Mouse (Mus musculus) gastrocnemius, postnatal 14 days (tissue): ENCODE results near the gene Lrrc8e. TPM values are rescaled to one million over a fixed set of nuclear protein-coding genes. Genes with fewer than 3 reads are reported as not detected.

Source experiments
- DNase-seq: peaks from one replicate; pipeline ENCODE4 v3.0.0; 2021; ENCODE audit warnings: mixed read lengths
- intact Hi-C: fragments of 180-260 bp; cut with DNase I; formaldehyde crosslinking; loops from one replicate; pipeline ENCODE4 v1.15.1; 2025; ENCODE audit warnings: low total_unique reads
- total RNA-seq, 2 experiments: library from RNA; stranded (reverse); gene quantifications; 2 replicates each; pipeline ENCODE4 v1.2.3; 2021

Gene Lrrc8e
- total RNA-seq, 2 experiments from 2014 or later: 0.04 TPM; not detected in 1

- intact Hi-C loops: no loop called here
- no peak for DNase-seq
Measured at GRCm38 (mm10) chr8:4216791-4217621, 9.6 kb upstream of the Lrrc8e start, which contains the start of gene Prr36. TSS of gene Prr36 (minus strand) at chr8:4217459.

GRCm38 (mm10) chr8:4219617-4220016 lies 7.0 kb upstream of the Lrrc8e start:
- DNase-seq: no peak

GRCm38 (mm10) chr8:4222059-4222458 lies 4.6 kb upstream of the Lrrc8e start:
- intact Hi-C loops: no loop called here
- DNase-seq: no peak

More at GRCm38 (mm10) chr8:4219617-4220016, 7.0 kb upstream of the Lrrc8e start:
- intact Hi-C loops: no loop called here

DNA sequence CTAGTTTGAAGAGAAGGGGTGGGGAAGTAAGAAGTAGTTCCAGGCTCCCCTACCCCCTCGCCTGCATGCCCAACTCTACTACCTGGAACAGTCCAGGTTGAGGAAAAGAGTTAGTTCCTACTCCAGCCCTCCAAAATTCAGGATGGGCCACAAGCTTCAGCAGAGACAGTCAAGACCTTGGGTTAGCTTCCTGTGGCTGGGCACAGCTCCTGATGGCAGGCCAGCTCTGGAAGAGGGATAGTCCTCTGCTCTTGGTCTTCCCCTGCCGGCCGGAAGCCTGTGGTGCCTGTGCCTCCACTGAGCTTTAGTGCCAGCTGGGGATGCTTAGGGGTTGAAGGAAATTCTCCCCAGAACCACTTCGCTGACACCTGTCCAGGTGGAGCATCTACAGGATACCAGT lies 304 bp upstream of the Lrrc8e start:
- intact Hi-C loops: no loop called here
- no peak for DNase-seq

- intact Hi-C loops: no loop called here
- no peak for DNase-seq
Measured at GRCm38 (mm10) chr8:4227919-4228318, 1.3 kb downstream of the Lrrc8e start.

DNA sequence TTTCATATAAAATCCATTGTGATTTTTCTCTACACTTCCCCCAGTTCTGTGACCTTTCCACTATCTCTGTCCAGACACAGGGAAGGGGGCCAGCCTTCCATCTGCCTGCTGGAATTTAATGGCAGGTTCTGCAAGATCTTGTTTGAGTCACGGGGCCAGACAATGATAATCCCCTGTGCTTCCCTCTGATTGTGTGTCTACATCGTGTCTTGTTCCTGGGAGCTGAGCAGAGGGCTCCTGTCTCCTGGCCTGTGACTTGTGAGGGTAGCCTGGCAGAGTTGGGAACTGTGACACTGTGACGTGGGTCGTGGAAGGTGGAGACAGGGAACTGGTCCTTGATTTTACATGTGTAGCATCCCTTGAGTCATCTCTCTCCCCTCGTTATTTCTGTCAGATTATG lies 3.2 kb downstream of the Lrrc8e start:
- intact Hi-C loops: no loop called here
- DNase-seq: no peak

DNA sequence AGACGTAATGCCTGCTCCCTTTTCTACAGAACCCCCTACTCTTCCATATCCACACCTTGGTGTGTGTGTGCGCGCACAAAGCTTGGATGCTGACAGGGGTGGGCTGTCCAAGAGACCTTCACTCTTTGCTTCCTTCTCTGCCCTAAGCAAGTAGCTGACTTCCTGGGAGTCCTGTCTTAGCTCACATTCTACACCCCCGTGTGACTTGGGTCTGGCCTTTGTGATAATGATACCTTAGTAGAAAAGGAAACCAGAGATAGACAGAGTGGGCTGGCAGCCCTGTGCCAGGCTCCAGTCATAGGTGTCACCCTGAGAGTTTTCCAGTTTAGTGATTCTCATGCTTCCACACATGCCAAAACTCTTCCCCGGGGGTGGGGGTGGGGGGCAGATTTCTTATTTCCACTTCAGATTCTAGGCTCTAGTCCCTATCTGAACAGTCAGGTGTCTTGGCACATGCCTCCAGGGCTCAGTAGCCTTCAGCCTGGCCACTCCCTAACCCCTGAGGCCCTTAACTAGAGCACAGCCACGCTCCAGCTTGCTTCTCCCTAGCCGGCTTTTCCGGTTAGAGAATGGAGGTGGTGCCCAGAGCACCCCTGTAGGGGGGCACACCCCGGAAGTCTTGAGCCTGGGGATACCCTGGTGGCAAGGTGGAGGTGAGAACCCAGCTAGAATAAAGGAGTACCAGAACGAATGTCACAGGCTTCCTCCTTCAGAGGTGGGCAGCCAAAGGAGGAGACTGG lies 4.2 kb downstream of the Lrrc8e start:
- no peak for DNase-seq

DNA sequence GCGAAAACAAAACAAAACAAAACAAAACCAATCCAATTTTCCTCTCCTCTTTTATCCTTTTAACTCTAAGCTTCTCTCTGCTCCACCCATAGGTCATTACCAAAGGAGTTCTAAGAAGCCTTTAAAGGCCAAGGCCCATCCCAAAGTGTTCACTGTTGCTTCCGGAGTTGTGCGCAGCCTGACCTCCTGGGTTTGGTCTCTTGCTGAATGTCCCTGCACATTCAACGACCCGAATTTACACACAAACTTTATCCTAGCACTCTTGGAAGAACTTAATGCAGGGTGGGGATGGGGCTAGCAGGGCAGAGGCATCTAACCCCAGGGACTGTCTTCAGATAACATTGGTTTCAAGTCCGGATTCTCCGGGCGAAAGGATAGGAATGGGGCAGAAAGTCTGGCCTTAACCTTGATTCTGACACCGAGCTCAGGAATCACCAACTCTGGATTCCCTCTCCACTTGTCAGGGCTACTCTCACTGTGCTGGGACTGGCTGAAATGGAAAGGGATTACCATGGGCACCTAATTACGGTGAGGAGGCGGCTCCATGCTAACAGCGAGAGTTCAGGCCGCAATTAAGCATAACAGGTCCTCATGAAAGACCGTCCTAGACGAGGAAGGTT lies 11.3 kb downstream of the Lrrc8e start:
- intact Hi-C loops: no loop called here
- DNase-seq: no peak

More for the DNA sequence above, 4.2 kb downstream of the Lrrc8e start:
- intact Hi-C loops: no loop called here

DNA sequence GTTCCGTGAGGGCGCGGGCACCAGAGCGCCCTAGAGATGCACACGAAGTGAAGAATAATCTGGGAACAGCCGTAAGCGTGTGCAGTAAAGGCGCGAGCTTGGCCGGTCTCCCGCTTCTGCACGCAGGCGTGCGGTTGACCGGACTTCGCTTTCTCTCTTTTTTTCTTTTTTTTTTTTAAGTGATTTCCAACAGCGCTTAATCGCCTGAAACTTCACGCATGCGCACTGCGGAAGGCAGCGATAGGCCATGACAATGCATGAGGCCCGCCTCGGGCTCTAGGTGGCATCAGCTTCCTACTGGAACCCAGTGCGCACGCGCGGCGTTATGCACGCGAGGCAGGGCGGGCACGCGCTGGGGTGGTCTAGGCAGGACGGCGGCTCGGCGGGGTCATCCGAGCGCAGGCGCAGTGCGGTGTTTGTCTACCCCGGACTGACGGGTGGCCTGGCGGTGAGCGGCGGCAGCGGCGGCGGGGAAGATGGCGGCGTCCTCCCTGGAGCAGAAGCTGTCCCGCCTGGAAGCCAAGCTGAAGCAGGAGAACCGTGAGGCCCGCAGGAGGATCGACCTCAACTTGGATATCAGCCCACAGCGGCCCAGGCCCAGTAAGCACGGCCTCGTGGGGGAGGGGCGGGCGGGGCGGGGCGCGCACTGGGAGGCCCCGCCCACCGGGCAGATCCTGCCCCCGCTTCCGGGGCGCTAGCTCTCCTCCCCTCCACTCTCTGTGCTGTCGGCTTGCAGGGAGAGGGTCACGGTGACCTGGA lies 12.0 kb downstream of the Lrrc8e start, which contains the start of the genes Map2k7 and Gm49320:
Gene Map2k7, plus strand, starts transcription at position 307 of the 759 bp plus-strand sequence.
Gene Gm49320, plus strand, starts transcription at position 432 of the 759 bp plus-strand sequence.
- DNase-seq: peak; percentile 100
- intact Hi-C loops: no loop called here

DNA sequence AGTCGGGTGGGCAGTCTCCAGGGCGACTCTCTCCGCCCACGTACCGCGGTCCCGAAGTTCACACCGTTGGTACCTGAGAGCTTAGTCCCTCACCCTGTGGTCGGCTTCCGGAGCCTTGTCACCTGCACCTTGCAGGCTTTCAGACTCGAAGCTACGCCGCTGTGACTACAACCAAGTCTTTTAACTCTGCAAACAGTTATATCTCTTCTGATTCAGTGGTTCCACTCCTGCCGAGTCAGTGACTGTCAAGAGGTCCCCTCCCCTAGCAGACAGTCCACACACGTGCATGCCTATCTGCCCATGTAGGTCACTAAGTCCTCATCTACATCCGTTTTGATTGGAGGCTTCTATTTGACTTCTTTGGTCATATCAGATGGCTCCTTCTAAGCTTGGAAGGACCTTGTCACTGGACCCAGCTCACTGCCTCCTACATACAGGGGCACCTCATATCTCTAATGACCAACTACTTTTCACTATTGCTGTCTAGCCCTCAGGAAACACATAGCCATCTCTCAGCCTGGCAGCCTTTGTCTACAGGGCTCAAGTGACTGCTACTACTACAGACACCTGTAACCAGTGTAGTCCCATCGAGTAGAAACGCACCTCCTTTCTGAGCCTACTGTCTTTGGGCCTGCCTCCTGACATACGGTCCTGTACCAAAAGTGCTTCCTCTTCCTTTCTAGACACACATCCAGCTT lies 12.7 kb downstream of the Lrrc8e start:
- no peak for DNase-seq
- intact Hi-C loops: no loop called here

GRCm38 (mm10) chr8:4245061-4245460 lies 18.4 kb downstream of the Lrrc8e start:
- intact Hi-C loops: no loop called here
- DNase-seq: no peak

GRCm38 (mm10) chr8:4245737-4246136 lies 19.1 kb downstream of the Lrrc8e start:
- intact Hi-C loops: no loop called here
- no peak for DNase-seq

DNA sequence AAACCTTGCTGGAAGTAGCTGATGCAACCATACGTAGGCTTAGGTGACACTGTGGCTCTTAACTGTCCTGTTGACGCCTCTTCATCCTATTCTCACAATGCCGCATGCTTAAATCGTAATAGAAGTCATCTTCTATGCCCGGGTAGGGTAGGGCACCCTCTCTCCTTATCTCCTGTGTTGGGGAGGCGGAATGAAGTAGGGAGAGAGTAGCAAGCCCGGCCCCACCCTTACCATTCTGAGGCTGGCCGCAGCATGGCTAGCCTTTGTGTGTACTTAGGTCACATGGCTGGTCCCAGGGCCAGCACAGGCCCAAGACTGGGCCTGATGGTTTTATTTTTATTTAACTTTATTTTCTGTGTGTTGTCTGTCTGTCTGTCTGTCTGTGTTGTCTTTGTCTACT lies 20.6 kb downstream of the Lrrc8e start:
- no peak for DNase-seq
- intact Hi-C loops: no loop called here

- intact Hi-C loops: no loop called here
- no peak for DNase-seq
Measured at GRCm38 (mm10) chr8:4247951-4248540, 21.4 kb downstream of the Lrrc8e start, which contains the start of gene Tgfbr3l. TSS of gene Tgfbr3l (plus strand) at chr8:4248214.

DNA sequence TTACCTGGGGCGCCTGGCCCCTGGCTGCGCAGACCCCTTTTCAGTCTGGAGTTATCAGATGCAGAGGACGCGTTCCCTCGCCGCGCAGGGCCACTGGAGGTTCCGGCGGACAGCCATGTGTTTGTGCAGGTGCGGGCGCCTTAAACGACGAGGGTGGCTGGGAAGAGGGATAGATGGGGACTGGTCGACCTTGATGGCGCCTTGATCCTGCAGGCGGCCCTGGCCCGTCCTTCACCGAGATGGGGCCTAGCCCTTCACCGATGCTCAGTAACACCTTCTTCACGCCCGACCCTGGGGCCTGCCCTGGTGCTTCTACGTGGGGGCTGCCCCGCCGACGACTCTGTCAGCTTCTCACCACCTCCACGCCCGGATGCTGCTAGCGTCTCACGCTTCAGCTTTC lies 22.6 kb downstream of the Lrrc8e start:
- intact Hi-C loops: no loop called here

GRCm38 (mm10) chr8:4250306-4250970 lies 23.8 kb downstream of the Lrrc8e start:
- peak; percentile 87 for DNase-seq
- intact Hi-C loops: no loop called here

More for the DNA sequence above, 22.6 kb downstream of the Lrrc8e start:
- peak; percentile 62 for DNase-seq

GRCm38 (mm10) chr8:4252116-4252760 lies 25.6 kb downstream of the Lrrc8e start:
- DNase-seq: no peak
- intact Hi-C loops: no loop called here
